Mouse (Mus musculus) thymus, postnatal 25 days (tissue): ENCODE data around the gene 4933427I04Rik.
A peak's percentile ranks its signal among the peaks of the same experiment; 100 is the strongest.

Source experiments
- DNase-seq: peaks from one replicate; pipeline ENCODE4 v3.0.0; 2022

4933427I04Rik gene

DNA sequence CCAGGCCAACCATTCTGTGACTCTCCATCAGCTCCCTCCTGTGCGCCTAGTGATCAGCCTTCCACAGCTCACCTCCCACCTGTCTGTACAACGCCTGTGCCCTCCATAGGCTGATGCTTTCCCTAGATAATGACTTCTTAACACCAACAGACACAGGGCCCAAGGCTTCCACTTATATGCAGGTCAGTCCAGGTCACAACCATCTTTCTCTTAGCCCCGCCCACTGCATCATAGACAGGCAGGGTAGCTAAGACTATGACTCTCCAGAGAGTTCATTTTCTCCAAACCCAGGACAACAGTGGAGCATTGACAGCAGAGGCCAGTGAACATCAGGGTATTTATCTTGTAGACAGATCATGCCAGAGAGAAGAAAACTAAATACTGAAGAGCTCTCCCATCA is at the start of gene 4933427I04Rik:
4933427I04Rik (plus strand) TSS at position 301 of the 400 bp plus-strand sequence.
- DNase-seq, result no peak

DNA sequence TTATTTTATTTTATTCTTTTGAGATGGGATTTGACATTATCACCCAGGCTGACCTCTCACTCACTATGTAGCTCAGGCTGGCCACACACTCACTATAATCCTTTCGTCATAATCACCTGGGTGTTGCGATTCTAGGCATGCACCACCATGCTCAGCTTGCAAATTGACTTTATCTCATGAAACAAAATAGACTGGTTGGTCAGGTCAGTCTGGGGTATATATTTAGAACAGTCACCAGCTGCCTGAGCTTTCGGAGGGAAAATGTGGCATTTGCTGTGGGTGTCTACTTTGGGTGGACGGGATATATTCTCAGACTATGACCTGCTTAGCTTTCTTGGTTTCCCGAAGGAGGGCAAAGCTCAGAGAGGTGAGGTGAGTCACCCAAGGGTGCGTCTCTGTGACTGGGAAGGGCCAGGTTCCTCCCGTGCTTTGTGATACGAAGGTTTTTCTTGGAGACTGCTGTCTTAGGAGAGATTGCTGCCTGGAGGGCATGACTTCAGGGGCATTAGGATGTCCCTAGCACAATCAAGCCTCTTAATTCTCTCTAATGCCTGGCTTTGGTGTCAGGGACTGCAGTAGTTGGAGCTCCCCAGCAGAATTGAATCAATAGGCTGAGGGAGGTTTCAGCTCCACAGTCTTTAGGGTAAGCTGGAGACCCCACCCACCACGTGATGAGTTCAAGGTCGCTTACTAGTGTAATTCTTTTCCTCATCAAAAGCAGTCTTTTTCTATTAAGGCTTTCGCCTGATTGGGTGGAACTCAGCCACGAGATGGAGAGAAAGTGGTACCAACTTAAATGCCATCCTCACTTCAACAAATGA is 48.8 kb upstream of the 4933427I04Rik start:
- no peak for DNase-seq

DNA sequence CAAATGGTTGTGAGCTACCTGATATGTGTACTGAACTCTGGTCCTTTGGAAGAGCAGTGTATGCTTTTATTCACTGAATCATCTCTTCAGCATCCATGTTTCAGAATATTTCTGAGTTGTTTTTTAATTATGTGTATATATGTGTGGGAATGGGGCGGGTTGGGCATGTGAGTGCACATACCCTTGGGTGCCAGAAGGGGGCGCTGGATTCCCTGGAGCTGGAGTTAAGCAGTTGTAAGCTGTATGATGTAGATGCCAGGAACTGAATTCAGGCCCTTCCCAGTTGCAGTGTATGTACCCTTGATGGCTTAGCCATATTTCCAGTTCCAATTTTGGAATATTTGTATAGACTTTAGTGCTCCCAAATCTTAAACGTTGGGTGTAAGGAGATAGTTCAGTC is 47.0 kb upstream of the 4933427I04Rik start:
- DNase-seq, result no peak

DNA sequence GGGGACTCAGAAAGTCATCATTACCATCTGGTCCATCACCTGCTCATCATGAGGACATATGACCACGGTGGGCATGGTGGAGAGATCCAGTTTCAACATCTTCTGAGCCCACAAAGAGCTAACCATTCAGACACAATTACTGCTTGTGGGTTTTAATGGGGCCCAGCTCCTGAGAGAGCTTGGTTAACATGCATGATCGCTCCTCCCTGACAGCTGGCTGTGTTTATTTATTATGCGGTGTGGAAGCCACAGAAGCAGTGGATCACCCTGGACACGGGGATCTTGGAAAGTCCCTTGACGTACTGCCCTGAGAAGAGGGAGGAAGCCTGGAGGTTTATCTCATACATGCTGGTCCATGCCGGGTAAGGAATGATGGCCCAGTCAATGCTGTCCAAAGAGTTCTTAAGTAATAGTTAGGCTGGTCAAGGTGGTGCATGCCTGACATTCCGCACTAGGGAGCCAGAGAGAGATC is 45.4 kb upstream of the 4933427I04Rik start:
- DNase-seq, result no peak

DNA sequence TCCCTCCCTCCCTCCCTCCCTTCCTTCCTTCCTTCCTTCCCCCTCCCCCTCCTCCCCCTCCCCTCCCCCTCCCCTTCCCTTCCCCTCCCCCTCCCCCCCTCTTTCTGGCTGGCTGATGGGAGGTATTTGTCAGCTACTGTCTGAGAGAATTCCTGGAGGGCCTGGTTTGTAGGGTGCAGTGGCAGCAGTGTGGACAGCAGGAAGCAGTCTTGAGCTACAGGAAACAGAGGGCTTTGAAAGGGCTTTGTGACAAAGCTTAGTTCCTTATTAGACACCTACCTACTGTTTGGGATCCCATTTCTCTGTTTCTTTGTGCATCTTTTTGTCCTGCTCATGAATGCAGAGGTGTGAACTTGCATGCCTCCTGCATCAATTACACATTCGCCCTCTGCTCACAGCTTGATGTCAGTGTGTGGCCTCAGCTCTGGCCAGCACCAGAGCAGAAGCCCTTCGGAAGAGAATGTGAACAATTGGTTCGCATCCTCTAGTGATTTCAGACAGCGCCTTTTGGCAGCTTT is 40.3 kb upstream of the 4933427I04Rik start:
- no peak for DNase-seq

DNA sequence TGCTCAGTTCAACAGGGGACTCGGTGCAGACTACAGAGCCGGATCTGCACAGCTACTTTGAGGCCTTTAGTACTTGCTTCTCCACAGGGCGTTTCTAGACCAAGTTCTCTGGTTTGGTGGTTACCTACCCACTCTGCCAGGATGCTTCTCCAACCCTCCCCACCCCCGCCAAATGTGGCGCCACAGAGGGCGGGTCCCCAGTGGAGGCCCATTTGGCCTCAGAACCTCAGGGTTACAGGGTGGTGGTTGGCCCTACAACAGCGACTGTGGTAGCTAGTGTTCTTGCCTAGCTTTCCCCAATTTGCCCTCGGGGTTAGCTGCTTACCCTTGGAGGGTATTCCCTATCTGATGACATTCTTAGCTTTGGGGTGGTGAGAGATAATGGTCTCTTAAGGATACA is 17.4 kb upstream of the 4933427I04Rik start:
- no peak for DNase-seq

DNA sequence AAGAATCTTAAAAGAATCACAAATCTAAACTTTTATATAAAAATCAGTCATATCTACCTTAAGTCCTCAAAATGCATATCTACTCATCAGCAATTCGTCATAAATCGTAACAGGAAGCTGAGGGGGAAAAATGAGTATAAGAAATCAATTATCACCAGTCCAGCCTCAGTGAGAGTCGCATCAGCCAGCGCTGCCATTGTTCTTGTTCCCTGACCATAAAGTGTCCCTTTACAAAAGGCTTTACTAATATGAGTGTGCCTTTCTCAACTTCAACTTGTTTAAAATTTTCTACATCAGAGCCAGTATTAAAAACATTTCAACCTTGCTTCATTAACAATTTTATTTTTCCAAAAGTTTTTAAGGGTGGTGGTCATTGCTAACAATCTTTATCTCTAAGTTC is 2.6 kb upstream of the 4933427I04Rik start:
- no peak for DNase-seq

DNA sequence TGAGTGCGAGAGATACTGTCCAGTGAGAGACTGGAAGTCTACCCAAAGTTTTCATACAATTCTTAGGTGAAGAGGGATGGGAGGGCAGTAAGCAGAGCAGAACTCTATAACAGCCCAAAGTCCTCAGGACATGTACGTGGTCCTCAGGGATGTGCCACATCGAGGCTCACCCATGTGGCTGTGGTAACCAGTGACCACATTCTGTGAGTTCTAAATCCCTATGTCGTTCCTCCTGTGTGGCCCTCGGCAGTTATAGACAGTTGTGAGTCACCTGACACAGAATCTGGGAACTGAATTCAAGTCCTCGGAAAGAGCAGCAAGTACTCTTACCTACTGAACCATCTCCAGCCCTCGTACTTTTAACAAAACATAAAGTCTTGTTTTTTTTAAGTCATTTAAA is 1.4 kb upstream of the 4933427I04Rik start:
- no peak for DNase-seq

DNA sequence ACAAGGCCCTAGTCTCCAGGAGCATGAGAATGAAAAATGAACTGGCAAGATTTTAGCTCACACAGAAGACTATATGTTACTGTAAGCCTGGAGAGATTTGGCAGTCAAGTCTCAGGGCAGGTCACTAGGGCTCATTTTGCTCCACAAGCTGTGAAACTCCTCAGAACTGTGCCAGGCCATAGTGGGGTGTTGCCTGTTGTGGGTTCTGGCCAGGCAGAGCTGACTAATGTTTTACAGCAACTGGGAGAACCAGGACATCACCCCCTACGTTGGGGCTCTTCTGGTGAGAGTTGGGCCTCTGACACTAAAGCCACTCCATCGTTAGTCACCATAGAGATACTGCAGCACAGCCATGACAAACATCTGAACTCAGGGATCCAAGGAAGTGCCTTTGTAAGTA is 324 bp downstream of the 4933427I04Rik start:
- no peak for DNase-seq

DNA sequence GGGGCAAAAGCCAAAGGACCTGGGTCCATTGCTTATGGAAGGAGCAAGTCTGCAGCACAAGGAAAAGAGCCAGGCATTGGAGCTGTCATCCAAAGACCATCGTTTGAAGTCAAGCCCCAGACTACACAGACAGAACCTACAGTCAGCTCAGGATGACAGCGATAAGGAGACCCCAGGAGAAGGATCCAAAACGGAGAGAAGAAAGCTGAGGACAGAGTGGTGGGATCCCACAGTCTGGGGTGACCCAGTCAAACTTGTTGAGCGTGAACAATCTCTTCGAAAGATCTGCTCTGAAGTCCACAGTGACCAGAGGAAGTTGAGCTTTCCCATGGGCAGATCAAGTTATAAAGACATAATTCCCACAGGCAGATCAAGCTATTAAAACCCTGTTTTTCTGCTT is 1.1 kb downstream of the 4933427I04Rik start:
- no peak for DNase-seq

DNA sequence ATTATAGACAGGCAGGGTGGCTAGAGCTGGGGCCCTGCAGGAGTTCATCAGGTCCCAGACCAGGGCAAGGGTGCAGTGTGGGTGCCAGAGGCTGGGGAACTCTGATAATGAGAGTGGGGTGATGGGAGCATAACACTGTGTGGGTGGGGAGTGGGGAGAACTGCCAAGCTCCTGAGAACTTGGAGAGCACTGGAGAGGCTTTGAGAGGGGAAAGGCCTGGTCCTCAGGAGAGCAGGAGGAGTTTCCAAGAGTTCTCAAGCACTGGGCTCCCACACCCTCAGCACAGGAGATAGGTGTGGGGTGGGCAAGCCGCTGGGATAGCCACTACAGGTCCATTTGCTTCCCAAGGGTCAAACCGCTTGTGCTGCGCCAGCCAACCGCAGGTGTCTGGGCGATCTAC is 34.2 kb downstream of the 4933427I04Rik start:
- no peak for DNase-seq

DNA sequence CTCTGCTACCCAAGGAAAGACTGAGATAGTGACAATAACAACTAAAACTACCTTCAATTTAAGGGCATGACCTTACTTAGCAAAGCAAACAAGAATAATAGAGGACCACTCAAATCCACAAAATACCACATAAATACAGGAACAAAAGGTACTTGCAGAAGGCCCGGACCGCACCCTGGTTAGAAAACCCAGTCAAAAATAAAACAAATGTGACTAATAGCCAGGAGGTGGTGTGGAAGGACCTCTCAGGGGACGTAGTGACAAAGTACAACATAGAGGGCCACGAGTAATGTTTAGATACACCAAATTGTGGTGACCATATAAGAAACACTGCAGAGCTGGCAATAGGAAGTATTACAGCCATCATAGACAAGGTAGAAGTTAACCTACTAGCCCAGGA is 34.8 kb downstream of the 4933427I04Rik start:
- DNase-seq, result no peak

DNA sequence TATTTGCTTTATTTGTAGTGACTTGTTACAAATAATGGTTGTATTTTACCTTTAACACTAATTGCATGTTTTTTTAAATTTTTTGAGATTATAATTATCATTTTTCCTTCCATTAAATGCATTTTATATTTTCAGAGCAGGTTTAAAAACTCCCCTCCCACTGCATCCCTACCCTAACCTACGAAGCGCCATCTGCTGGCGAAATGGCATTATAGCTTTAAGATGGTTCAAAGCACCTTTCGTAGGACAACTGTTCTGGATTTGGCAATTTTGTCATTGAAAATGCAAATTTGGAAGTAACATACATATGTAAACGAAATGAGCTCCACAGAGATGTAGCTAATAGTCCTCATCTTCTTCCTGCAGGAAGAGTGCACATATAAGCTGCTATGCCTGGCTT is 39.2 kb downstream of the 4933427I04Rik start:
- DNase-seq, result peak; percentile 27

DNA sequence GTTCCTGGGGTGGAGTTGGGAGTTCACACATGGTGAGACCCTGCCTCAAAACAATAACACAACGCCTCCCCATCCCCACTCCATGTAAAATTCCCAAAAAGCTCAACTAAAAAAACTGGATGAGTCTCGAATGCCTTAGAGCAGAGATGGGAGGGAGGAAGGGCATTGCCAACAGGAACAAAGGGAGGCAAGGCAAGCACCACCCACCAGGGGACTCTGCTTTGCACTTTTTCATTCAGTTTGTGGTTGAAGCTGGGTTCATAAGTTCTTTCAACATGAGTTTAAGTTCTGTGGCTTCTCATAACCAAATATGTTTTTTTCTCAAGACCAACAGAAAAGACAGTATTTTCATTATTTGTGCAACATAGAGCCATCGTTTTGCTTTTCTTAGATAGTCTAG is 44.0 kb downstream of the 4933427I04Rik start:
- no peak for DNase-seq

DNA sequence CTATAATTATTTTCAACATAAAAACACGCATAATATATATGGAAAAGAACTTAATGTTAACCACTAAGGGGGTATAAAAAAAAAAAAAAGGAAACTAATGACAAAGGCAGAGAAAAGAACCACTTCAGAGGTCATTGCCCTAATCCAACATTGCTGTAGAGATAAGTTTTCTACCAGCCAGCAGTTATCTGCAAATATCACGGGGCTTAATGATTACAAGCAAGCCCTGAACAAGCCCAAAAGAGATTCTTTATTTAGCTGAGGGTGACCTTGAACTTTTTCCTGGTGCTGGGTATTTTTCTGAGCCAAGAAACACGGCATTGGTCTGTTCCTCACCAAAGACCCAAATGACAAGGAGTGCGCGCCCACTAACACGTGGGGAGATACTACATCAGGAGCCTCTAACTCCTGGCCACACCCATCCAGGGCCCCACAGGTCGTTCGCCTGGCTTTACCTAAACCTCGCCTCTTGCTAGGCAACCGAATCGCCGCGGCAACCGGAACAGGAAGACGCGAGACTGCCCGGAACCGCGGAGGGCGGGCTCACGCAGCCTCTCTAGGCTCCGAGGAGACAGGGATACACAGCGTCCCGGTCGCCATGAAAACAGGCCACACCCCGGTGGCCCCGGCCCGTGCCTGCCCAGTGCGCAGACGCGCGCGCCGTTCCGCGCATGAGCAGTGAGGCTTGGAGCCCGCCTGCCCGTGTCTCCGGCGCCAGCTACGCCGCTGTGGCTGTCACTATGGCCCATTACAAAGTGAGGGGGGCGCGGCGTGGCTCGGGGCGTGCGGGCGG is 45.0 kb downstream of the 4933427I04Rik start, which contains the start of gene Mycbp:
Mycbp (plus strand) TSS at position 500 of the 793 bp plus-strand sequence.
- peak; percentile 100 for DNase-seq

DNA sequence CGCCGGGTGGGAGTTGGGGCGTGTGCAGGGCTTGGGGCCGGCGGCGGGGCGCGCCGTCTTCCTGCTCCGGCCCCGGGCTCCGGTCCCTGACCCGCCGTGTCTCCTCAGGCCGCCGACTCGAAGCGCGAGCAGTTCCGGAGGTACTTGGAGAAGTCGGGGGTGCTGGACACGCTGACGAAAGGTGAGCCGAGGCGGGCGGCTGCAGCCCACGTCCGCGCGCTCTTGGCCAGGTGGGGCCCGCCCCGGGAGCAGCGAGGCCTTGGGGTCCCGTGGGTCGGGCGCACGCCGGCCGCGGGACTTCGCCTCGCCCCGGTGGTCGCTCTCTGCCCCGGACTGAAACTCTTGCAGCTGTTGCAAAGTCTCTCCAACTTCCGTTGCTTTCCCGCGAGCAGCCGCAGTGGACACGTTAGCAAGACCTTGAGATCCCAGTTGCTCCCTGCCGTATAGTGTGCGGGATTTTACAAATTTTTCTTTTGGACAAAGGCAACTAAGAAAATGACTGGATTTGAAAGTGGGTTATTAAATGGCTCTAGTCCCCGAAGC is 45.7 kb downstream of the 4933427I04Rik start:
- no peak for DNase-seq

DNA sequence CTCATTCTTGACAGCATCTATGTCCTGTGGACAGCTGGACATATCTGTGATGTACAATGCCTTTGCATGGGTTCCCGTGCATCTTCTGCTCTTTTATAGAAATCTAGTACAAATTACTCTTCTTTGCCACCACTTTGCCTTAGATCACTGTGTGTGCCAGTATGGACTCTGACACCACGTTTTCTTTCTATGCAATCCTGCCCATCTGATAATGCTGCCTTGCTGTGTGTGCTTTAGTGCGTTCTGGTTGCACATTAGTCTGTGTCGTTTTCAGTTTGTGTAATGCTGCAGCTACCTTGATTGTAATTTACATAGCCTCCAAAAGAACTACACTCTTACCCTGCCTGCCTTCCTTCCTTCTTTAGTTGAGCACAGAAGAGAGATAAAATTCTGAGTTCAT is 52.0 kb downstream of the 4933427I04Rik start:
- DNase-seq, result no peak

DNA sequence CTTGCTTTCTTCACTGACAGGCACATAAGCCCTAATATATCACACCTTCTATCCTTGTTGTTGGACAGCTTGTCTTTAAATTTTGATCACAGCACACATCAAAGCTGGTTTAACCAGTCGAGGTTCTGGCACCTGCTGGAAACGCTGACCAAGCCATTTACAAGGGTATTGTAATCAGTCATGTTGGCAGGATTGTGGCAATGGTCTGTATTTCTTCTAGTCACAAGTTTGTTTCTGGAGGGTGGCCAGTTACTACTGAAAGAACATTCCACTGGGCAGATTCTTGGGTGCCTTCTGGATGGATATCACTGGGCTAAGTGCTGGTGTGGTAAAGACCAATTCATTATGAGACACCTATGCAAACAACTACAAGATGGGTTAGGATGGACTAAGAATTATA is 53.0 kb downstream of the 4933427I04Rik start:
- DNase-seq, result no peak
